Mouse (Mus musculus): Measurements from ENCODE around the gene Gm6020.
"Not testable (repeated sequence)": the region's sequence is repeated elsewhere in the genome, so short reads cannot be mapped to it uniquely, and the experiment has no call there.

Gene Gm6020

GRCm38 (mm10) chr19:61183590-61183989 lies at the start of gene Gm6020:
Gm6020 (plus strand) TSS chr19:61183890.
- not testable (repeated sequence) for DNase-seq

DNA sequence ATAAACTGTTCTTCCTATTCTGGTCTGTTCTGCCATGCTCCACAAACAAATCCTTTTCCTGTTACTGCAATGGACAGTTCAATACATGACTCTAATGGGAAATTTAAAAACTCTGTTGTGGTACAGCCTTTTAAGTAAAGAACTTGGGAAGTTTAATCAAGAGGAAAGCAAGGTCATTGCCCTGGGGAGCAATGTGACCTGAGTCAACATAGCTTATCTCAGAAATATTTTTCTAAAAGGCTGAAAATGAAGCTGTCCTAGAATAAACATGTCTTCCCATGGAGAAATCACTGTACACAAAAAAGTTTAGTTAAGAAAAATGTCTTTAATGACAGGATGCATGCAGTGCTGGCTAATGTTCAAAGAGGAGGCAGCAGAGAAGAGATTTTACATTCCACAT lies 45.0 kb upstream of the Gm6020 start:
- no peak for DNase-seq

DNA sequence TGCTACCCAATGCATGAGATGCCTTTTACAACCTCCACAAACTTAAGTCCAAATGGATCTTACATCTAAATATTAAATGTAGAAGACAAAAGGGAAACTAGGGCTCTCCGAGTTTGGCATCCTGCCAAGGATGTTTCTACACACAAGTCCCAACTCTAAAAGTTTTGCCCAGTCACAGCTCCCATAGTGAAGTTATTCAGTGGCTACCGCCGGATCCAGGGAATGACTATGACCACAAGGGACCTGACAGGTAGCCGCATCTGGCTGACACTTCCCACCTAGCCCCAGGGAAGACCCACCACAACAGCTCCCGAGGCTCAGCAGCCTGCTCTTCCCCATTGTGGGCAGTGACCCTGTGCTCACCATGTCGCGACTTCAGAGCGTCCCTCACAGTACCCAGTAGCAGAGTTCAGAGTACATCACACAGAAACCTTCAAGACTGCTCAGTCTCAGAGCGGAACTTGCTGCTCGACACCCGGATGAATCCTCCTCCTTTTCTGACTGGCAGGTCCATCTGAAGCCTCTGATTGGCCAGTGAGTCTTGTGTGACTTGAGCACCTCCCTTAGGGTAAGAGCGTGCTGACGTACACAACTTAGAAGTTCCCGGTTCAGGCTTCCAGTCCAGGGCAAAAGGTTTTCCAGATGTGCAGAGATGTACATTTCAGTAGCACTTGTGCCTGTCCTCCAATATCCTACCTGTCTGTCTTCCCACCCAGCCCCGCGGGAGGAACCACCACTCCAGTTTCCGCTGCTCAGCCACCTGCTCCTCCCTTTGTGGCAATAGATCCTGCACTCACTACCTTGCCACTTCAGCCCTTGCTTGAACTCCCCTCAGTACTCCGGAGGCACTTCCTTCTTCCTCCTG lies 43.1 kb upstream of the Gm6020 start, which contains the start of gene Zfp950:
Zfp950 (minus strand) TSS at position 499 of the 865 bp plus-strand sequence.
- peak; percentile 82 for DNase-seq

- no peak for DNase-seq
Measured at GRCm38 (mm10) chr19:61141299-61141698, 42.4 kb upstream of the Gm6020 start.

GRCm38 (mm10) chr19:61151372-61151700 lies 32.4 kb upstream of the Gm6020 start:
- DNase-seq, result peak; percentile 16

- peak; percentile 8 for DNase-seq
Measured at GRCm38 (mm10) chr19:61151701-61152420, 31.8 kb upstream of the Gm6020 start.

DNA sequence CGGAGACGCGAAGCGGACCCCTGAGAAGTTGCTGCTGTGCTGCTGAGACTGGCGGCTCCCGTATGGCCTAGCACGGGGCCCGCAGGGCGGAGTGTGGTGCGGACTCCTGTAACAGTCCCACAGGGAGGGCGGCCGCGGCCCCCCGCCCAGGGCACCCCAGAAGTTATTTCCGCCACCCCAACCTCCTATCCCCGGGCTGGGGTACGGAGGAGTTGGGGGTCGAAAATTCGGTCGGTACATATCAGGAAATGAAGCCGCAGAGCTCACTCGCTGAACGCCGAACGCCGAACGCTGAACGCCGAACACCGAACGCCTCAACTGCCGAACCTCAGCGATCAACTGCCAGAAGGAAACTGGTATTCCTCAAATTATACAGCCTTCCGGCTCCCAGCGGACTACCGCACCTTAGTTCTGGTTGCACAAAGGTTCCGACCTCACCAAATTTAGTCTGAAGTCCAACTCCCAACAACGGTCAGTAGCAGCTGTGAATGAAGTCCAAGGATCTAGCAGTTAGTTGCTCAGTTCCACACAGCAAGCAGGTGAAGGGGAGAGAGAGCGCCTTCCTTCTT lies 7.8 kb upstream of the Gm6020 start, which contains the start of gene Gm7102:
Gm7102 (minus strand) TSS at position 554 of the 569 bp plus-strand sequence.
- DNase-seq, result no peak

GRCm38 (mm10) chr19:61199316-61199715 lies 15.6 kb downstream of the Gm6020 start:
- peak; percentile 93 for DNase-seq

DNA sequence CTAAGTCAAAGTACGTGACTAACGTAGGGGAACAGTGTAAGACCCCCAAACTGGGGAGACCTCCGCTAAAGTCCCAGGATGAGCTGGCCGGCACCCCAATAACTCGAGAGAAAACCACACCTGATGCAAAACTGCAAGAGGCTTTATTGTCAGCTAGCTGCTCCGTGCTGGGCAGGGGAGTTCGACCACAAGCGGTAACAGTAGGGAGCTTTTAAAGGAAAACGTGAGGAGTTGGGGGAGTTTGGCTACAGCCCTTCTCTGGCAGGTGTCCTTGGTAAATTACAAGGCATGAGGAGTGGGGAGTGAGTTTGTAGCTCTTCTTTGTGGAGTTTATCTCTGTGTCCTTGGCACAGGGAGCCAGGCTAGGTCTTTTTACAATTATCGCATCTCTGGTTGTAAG lies 16.1 kb downstream of the Gm6020 start:
- peak; percentile 20 for DNase-seq

DNA sequence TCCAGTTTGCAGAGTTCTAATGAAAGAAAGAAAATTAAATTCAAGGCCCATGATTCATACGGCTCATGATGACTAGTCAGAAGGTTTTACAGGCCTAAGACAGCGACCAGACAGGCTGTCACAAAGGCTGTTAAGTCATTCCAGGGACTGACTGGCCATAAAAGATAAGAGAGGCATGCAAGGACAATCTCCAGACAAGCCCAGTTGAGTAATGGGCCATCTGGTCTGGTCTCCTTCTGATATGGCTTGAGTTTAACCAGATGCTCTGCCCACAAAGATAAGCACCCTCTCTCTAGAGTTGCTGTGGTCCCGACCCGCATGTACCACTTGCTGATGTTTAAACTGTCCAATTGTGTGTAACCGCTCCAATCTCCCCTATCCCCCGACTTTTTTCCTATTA lies 23.8 kb downstream of the Gm6020 start:
- DNase-seq, result not testable (repeated sequence)

DNA sequence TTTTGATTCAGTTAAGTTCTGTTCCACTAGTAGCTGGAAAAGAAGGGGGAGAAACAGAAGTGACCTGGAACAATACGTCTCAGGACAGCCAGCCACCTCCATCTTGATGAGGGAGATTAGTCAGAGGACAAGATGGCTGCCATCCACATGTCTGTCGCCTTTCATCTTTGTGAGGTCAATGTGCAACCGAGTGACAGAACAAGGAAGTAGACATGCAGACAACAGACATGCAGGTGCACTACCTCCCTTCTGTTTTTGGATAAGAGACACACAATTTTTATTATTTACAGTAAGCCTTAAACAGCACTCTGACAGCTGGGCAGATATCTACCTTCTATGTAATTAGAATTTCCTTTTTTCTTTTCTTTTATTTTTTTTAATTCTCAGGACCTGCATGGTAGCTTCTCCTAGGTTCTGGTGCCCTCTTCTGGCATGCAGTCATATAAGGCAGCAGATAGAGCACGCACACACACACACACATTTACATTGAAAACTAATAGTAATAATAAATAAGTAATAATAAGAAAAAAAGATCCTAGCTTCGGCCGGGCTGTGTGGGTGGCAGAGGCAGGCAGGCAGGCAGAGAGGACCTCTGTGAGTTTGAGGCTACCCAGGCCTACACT lies 40.1 kb downstream of the Gm6020 start:
- no peak for DNase-seq

DNA sequence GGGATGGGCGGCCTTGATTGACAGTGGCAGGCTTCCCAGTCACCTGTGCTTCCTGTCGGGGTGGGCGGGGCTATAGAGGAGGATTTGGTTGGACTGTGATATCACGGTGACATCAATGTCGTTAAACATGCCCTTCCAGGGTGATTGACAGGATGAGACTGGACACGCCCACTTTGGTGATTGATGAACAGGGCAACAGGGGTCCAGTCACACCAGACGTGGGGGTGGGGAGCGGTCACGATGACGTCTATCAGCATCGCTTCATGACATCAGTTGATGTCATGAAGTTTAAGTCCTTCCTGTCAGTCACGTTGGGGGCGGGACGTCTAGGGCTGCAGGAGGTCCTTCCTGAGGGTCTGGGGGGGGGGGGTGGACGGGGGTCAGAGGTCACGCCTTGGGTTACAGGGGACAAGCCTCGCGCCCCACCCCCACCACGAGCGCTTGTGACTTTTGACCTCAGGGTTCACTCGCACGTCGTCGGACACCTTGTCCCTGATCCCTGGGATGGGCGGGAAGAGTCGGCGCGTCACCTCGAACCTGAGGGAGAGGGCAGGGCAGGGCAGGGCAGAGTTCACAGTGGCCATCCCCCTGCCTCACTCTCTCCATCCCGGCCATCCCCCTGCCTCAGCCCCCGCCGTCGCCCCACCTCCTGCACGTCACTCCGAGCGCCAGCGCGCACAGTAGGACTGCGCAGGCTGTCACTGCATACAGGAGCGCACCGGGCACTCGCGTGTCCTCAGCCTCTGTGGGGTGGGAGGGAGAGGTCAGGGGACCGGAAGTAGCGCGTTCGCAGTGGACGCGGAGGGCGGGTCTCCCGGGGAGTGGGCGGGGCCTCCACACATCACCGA lies 41.2 kb downstream of the Gm6020 start:
- DNase-seq, result no peak

DNA sequence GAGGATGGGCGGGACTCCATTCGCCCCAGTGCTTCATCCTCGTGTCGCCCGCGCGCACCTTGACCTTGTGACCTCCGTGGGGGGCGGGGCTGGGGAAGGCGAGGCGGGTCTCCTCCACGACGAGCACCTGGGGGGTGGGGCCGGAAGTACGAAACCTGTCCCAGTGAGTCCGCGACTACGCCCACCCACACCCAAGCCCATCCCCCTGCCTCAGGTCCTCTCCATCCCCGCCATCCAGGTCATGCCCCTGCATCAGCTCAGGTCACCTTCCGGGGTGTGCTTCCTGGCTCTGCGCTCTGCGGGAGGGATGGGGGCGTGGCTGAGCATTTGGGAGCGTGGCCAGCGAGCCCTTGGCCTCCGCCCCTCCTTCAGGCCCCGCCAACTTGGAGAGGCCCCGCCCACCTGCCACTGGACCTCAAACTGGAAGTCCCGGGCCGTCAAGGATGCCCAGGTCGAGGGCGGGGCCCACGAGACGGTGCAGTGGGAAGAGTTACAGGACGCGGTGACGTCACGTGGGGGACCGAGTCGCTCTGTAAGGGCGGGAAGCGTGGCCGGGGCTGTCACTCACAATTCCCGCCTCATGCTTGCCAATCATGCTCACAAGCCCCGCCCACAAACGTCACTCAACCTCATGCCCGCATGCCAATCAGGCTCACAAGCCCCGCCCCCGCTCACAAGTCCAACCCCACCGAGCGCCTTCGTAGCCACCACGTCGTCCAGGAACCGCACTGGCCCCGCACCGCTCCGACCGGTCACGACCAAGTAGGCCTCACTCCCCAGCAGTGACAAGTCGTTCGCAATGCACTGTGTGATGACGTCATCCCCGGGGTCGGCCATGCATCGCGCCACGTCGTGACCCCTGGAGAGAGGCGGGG lies 42.1 kb downstream of the Gm6020 start:
- peak; percentile 54 for DNase-seq

GRCm38 (mm10) chr19:61226401-61226927 lies 42.8 kb downstream of the Gm6020 start:
- peak; percentile 54 for DNase-seq

GRCm38 (mm10) chr19:61226928-61227854 lies 43.5 kb downstream of the Gm6020 start:
- DNase-seq, result peak; percentile 77

DNA sequence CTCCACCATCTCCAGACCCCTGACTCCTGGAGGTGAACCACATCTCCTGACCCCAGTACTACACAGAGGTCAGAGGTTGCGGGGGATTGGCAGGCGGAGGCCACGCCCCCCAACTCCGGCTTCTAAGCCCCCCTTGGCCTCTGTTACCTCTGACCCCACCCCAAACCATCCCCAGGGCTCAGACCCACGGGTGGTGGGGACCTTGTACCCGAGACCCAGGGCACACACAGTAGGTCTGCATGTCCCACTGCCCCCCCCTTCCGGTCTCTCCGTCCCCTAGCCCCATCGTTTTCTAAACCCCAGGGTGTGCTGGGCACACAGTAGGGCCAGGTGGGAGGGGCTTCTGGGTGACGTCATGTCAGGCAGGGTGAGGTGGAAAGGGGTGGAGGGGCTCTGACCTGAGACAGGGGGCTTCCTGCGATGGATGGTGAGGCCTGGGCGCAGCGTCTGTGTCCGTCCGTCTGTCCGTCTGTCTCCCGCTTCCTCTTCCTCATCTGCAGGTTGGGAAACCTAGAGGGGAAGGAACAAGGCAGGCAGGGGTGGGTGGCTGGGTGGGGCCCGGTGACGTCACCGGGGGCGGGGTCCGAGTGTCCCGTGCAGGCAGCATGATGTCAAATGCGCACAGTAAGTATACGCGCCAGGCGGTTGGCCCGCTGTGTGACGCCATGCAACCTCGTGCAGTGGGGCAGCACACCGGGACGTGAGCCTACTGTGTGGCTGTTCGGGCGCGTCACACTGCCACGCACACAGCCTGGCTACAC lies 44.4 kb downstream of the Gm6020 start, which contains the start of gene Csf2ra:
Csf2ra (minus strand) TSS at position 489 of the 761 bp plus-strand sequence.
- peak; percentile 10 for DNase-seq
